Comparison of ENCODE assay signal across 24 mouse cellular contexts in genomic region chr14:101915867-101916266, GRCm38 (mm10).
DNase-seq lines count a peak whose midpoint lies in the region; ATAC-seq and TF ChIP-seq lines count a peak whose summit lies in the region.
"Had no signal": no experiment of that assay in that cellular context is flagged by ENCODE, and none has a peak within 500 bp of the region (broad histone marks: within the 10 kb centered on the region; RNA-seq: fewer than 3 reads in every experiment).

No protein-coding gene starts in this region.

- intact Hi-C loops in heart, adult 2 months (cut with DNase I): no loop called here
- intact Hi-C loops in heart, postnatal 14 days (cut with DNase I): no loop called here
- intact Hi-C loops in heart, postnatal 25 days (cut with DNase I): loop anchor here (5.0 kb wide), 1 partner anchor 134 kb away; no protein-coding TSS in a partner anchor

- ATAC-seq in embryonic facial prominence, embryonic 14.5 days (ENCODE audit: low read depth): no peak
- peak; percentile 64 for ATAC-seq in heart, postnatal 0 days (ENCODE audit: insufficient read depth, low read depth)
- no peak for ATAC-seq in midbrain, embryonic 11.5 days (ENCODE audit: low FRiP score)
- no peak for ATAC-seq in midbrain, embryonic 13.5 days
- ATAC-seq: CD4-positive, CD25-positive, alpha-beta regulatory T cell, adult 4 months; forebrain, embryonic 14.5 days had no signal

- peaks cover 4% of the 10 kb centered on the region; the same call in 1 of the 2 replicates for H3K4me1 ChIP-seq in embryonic facial prominence, embryonic 14.5 days (ENCODE audit: control insufficient read depth, insufficient read depth, low read length)
- H3K4me1 ChIP-seq in embryonic facial prominence, embryonic 10.5 days: no peaks in the 10 kb centered on the region
- peaks cover 10% of the 10 kb centered on the region for H3K4me1 ChIP-seq in heart, adult 2 months (ENCODE audit: control insufficient read depth, insufficient read depth, low read length)
- no peaks in the 10 kb centered on the region for H3K4me1 ChIP-seq in heart, postnatal 0 days (ENCODE audit: control insufficient read depth, insufficient read depth)
- H3K4me1 ChIP-seq in midbrain, embryonic 11.5 days (ENCODE audit: control insufficient read depth, insufficient read depth, low read length): no peaks in the 10 kb centered on the region
- H3K4me1 ChIP-seq in midbrain, embryonic 13.5 days (replicated peaks): no peaks in the 10 kb centered on the region
- H3K4me1 ChIP-seq: embryonic facial prominence, embryonic 15.5 days; forebrain, embryonic 10.5 days; hindbrain, embryonic 10.5 days; hindbrain, embryonic 15.5 days had no signal

- DNase-seq in embryonic facial prominence, embryonic 14.5 days (ENCODE audit: low spot score): peak; percentile 24
- DNase-seq in embryonic facial prominence, embryonic 10.5 days (ENCODE audit: low spot score): no peak
- DNase-seq in heart, adult 2 months: peak in 1 of 2 experiments; percentile 35
- no peak for DNase-seq in heart, postnatal 14 days
- DNase-seq in heart, postnatal 0 days (ENCODE audit: low spot score): no peak
- no peak for DNase-seq in heart, postnatal 25 days (ENCODE audit: low spot score)
- DNase-seq in midbrain, embryonic 11.5 days (ENCODE audit: low spot score, missing footprints): peak; percentile 81
- DNase-seq: adrenal gland, postnatal 10 days; B cell, adult 2 months; cerebellum, adult 18-20 months; cerebellum, adult 9-11 months; cerebellum, postnatal 36 days; gastrocnemius, postnatal 36 days; kidney, adult 11 months; kidney, adult 9 months had no signal

- WGBS in embryonic facial prominence, embryonic 14.5 days: 65% methylated on average over 8 of the region's 8 CpGs
- 84% methylated on average over 8 of the region's 8 CpGs for WGBS in embryonic facial prominence, embryonic 10.5 days
- WGBS in heart, adult 2 months: 26% methylated on average over 8 of the region's 8 CpGs
- 50% methylated on average over 8 of the region's 8 CpGs for WGBS in heart, postnatal 0 days
- WGBS in midbrain, embryonic 11.5 days: 80% methylated on average over 8 of the region's 8 CpGs
- 82% methylated on average over 8 of the region's 8 CpGs for WGBS in midbrain, embryonic 13.5 days

- H3K27ac ChIP-seq in embryonic facial prominence, embryonic 14.5 days (replicated peaks; ENCODE audit: low read depth, low read length): no peak overlapping the region
- no peak overlapping the region for H3K27ac ChIP-seq in embryonic facial prominence, embryonic 10.5 days (replicated peaks)
- H3K27ac ChIP-seq in heart, adult 2 months: peak overlapping the region; percentile 61
- H3K27ac ChIP-seq in heart, postnatal 0 days (ENCODE audit: low read depth): no peak overlapping the region
- no peak overlapping the region for H3K27ac ChIP-seq in midbrain, embryonic 11.5 days (ENCODE audit: low read depth, low read length)
- H3K27ac ChIP-seq in midbrain, embryonic 13.5 days: no peak overlapping the region
- H3K27ac ChIP-seq: embryonic facial prominence, embryonic 15.5 days; forebrain, embryonic 10.5 days; hindbrain, embryonic 10.5 days; hindbrain, embryonic 15.5 days had no signal

- no peaks in the 10 kb centered on the region for H3K79me2 ChIP-seq in heart, adult 2 months (replicated peaks; ENCODE audit: control insufficient read depth, insufficient read depth, low read length)

- H3K9me3 ChIP-seq in embryonic facial prominence, embryonic 14.5 days (ENCODE audit: control insufficient read depth, low read length): no peaks in the 10 kb centered on the region
- H3K9me3 ChIP-seq in embryonic facial prominence, embryonic 10.5 days: no peaks in the 10 kb centered on the region
- no peaks in the 10 kb centered on the region for H3K9me3 ChIP-seq in heart, postnatal 0 days (replicated peaks; ENCODE audit: control insufficient read depth, low read length)
- no peaks in the 10 kb centered on the region for H3K9me3 ChIP-seq in midbrain, embryonic 11.5 days (ENCODE audit: control insufficient read depth, low read length)
- no peaks in the 10 kb centered on the region for H3K9me3 ChIP-seq in midbrain, embryonic 13.5 days
- H3K9me3 ChIP-seq: embryonic facial prominence, embryonic 15.5 days; forebrain, embryonic 10.5 days; hindbrain, embryonic 10.5 days; hindbrain, embryonic 15.5 days had no signal

- TF ChIP-seq EP300 in heart, adult 2 months (IDR thresholded peaks at IDR 0.05; ENCODE audit: insufficient read depth, low read depth, low read length): peak; percentile 92
- TF ChIP-seq EP300 in heart, postnatal 0 days (IDR thresholded peaks at IDR 0.05; ENCODE audit: low read depth): peak; percentile 70

- H3K4me2 ChIP-seq in embryonic facial prominence, embryonic 14.5 days (ENCODE audit: low read depth, low read length): no peak overlapping the region
- no peak overlapping the region for H3K4me2 ChIP-seq in heart, postnatal 0 days (ENCODE audit: low read depth, low read length)
- no peak overlapping the region for H3K4me2 ChIP-seq in midbrain, embryonic 11.5 days
- H3K4me2 ChIP-seq in midbrain, embryonic 13.5 days (replicated peaks): no peak overlapping the region
- H3K4me2 ChIP-seq: embryonic facial prominence, embryonic 15.5 days; hindbrain, embryonic 15.5 days had no signal

- no peaks in the 10 kb centered on the region for H3K27me3 ChIP-seq in embryonic facial prominence, embryonic 14.5 days (replicated peaks; ENCODE audit: control insufficient read depth, insufficient read depth, low read length)
- H3K27me3 ChIP-seq in embryonic facial prominence, embryonic 10.5 days (replicated peaks; ENCODE audit: low read depth, poor library complexity, severe bottlenecking): no peaks in the 10 kb centered on the region
- H3K27me3 ChIP-seq in heart, adult 2 months (ENCODE audit: control insufficient read depth, insufficient read depth, low read length): no peaks in the 10 kb centered on the region
- H3K27me3 ChIP-seq in heart, postnatal 0 days (ENCODE audit: control insufficient read depth, insufficient read depth, low read length): no peaks in the 10 kb centered on the region
- H3K27me3 ChIP-seq in midbrain, embryonic 11.5 days (ENCODE audit: control insufficient read depth, insufficient read depth, low read length): no peaks in the 10 kb centered on the region
- no peaks in the 10 kb centered on the region for H3K27me3 ChIP-seq in midbrain, embryonic 13.5 days
- H3K27me3 ChIP-seq: embryonic facial prominence, embryonic 15.5 days; hindbrain, embryonic 15.5 days had no signal

- no peak for TF ChIP-seq POLR2A in heart, adult 2 months (IDR thresholded peaks at IDR 0.05; ENCODE audit: insufficient read depth, low read depth, low read length)

- no peak overlapping the region for H3K4me3 ChIP-seq in embryonic facial prominence, embryonic 14.5 days (ENCODE audit: low read depth, low read length)
- H3K4me3 ChIP-seq in embryonic facial prominence, embryonic 10.5 days: no peak overlapping the region
- no peak overlapping the region for H3K4me3 ChIP-seq in heart, adult 2 months
- H3K4me3 ChIP-seq in heart, postnatal 0 days (ENCODE audit: low read depth, low read length): no peak overlapping the region
- no peak overlapping the region for H3K4me3 ChIP-seq in midbrain, embryonic 11.5 days (ENCODE audit: low read depth, low read length)
- H3K4me3 ChIP-seq in midbrain, embryonic 13.5 days (replicated peaks): no peak overlapping the region
- H3K4me3 ChIP-seq: embryonic facial prominence, embryonic 15.5 days; erythroblast, embryonic 14.5 days; forebrain, embryonic 10.5 days; hindbrain, embryonic 10.5 days; hindbrain, embryonic 15.5 days had no signal

- no peak overlapping the region for H3K9ac ChIP-seq in embryonic facial prominence, embryonic 14.5 days (ENCODE audit: low read depth, low read length)
- H3K9ac ChIP-seq in heart, adult 2 months (ENCODE audit: low read depth, low read length): no peak overlapping the region
- H3K9ac ChIP-seq in heart, postnatal 0 days (replicated peaks; ENCODE audit: low read depth, low read length): no peak overlapping the region
- no peak overlapping the region for H3K9ac ChIP-seq in midbrain, embryonic 11.5 days (ENCODE audit: low read length)
- H3K9ac ChIP-seq in midbrain, embryonic 13.5 days (replicated peaks): no peak overlapping the region
- H3K9ac ChIP-seq: embryonic facial prominence, embryonic 15.5 days; hindbrain, embryonic 15.5 days had no signal

- 0 out of 2 replicates have a peak, but pooled peaks cover 4% of the 10 kb centered on the region for H3K36me3 ChIP-seq in embryonic facial prominence, embryonic 14.5 days (ENCODE audit: control insufficient read depth, insufficient read depth, low read length)
- no peaks in the 10 kb centered on the region for H3K36me3 ChIP-seq in embryonic facial prominence, embryonic 10.5 days (replicated peaks)
- peaks cover 60% of the 10 kb centered on the region for H3K36me3 ChIP-seq in heart, adult 2 months (ENCODE audit: control insufficient read depth, insufficient read depth, low read length)
- H3K36me3 ChIP-seq in heart, postnatal 0 days (replicated peaks; ENCODE audit: control insufficient read depth, insufficient read depth, low read length): peaks cover 77% of the 10 kb centered on the region
- H3K36me3 ChIP-seq in midbrain, embryonic 11.5 days (ENCODE audit: control insufficient read depth, insufficient read depth, low read length): no peaks in the 10 kb centered on the region
- no peaks in the 10 kb centered on the region for H3K36me3 ChIP-seq in midbrain, embryonic 13.5 days
- H3K36me3 ChIP-seq: forebrain, embryonic 10.5 days; G1E; hindbrain, embryonic 10.5 days; hindbrain, embryonic 15.5 days had no signal

- TF ChIP-seq CTCF in heart, adult 2 months (IDR thresholded peaks at IDR 0.05): no peak
- TF ChIP-seq CTCF in heart, postnatal 0 days (IDR thresholded peaks at IDR 0.05; ENCODE audit: low read depth): no peak

Comparison
In these comparisons a context has a peak if more than half of its experiments do, and no peak if none do; other contexts are left out.
1. DNase-seq: peak in embryonic facial prominence, embryonic 14.5 days (single experiment) and midbrain, embryonic 11.5 days (single experiment); none in embryonic facial prominence, embryonic 10.5 days (single experiment), heart, postnatal 14 days (0 of 2), heart, postnatal 0 days (single experiment) and heart, postnatal 25 days (single experiment).